Mouse (Mus musculus): Measurements from ENCODE around the gene Olfr1336.
"Not testable (repeated sequence)": the region's sequence is repeated elsewhere in the genome, so short reads cannot be mapped to it uniquely, and the experiment has no call there.

The Olfr1336 gene

DNA sequence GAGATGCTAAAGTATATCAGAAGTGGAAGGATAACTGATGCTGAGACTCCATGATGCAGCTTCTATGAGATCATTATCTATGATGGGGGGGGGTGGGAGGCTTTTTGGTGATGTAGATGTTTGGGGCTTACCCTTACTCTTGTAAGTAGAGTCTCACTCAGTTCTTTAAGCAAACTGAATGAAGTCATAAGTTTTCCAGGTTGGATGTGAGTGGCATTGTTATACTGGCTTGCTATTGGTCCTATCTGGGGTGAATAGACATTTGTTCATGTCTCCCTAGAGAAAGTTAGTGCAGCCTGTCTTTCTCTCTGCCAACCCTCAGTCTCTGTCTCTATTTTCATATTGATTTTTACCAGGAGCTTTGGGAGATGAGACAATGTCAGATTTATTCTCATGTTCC is at the start of gene Olfr1336:
TSS of gene Olfr1336 (plus strand) at position 301 of the 400 bp plus-strand sequence.
- DNase-seq = no peak

DNA sequence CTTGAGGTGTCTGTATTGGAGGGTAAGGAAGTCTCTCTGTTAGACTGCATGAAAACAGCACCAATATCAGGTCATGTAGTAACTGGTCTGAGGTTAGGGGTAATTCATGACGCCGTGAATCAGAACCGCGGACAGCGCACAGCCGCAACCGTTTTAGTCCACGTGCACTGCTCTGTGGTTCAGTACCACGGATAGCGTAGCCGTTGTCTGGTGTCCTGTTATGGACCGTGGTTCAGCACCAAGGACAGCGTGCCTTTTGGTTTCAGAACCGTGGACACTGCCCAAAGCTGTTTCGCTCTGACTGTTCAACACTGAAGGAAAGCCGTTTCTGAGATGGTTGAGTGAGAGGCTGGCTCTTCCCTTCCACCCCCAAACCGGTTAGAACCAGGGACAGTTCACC is 45.9 kb upstream of the Olfr1336 start, which contains the start of gene Gm20715:
TSS of gene Gm20715 (plus strand) at position 235 of the 400 bp plus-strand sequence.
- peak; percentile 97 for DNase-seq

DNA sequence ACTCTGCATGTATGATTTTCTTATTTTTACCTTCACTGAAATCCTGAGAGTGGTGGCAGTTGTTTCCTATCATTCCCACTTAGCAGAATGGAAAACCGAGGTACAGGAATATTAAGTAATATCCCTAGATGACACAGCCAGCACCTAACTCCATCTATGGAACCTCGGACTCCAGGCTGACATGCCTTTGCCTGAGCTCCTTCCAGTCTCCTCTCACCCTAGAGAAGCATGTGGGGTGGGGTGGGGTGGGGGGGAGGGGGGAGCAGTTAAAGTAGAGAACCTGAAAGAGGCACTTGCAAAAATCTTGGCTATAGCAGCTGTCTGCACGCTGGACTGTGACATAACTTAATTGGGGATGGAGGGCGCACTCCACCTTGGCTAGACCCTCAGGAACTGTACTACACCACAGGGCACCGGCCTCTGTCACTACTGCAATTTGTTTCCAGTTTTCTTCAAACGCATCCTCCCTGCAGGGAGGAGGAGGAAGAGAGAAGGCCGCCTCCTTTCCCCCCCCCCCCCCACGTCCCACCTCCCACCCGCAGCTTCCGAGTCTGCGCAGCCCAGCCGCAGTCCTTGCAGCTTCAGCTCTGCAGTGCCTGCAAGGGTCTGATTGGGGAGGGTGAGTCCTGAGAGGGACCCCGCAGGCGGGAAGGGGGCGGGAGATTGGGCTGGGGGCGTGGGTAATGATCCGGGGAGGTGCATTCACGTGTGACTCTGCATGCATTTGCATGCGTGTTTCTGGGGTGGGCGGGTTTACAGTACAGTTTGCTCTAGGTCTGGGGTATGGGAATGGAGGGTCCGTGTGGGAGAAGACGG is 41.1 kb upstream of the Olfr1336 start:
- DNase-seq = no peak

DNA sequence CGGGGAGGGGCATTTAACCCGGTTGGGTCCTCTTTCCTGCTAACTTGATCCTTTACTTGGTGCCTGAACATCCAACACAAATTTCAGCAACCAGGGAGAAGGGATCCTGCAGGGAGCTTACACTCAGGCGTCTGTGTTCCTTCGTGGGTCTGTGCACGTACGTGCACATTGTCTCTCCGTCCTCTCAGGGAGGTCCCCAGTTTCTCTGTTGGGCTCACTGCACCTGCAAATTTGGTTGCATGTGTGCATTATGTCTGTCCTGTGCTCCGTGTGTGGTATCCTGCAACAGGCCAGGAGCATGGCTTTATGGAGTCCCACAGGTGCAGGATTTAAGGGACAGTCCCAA is 40.6 kb upstream of the Olfr1336 start:
- no peak for DNase-seq

DNA sequence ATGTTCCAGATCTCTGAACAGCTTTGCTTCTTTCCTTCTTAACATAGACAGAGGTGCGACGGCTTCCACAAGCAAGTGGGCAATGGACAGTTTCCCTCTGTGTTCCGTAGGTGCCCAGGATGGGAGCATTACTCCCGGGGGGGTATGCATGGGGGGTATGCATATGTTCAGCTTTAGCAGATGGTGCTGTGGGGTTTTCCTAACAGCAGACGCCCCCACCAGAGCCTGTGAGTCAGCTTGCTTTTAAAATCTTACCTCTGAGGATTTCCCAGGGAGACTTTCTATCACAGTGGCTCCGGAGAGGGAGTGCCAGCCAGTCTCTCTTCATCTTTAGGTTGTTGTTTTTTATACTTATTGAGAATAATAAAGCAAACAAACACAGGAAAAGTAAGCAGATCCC is 36.1 kb upstream of the Olfr1336 start:
- DNase-seq = no peak

DNA sequence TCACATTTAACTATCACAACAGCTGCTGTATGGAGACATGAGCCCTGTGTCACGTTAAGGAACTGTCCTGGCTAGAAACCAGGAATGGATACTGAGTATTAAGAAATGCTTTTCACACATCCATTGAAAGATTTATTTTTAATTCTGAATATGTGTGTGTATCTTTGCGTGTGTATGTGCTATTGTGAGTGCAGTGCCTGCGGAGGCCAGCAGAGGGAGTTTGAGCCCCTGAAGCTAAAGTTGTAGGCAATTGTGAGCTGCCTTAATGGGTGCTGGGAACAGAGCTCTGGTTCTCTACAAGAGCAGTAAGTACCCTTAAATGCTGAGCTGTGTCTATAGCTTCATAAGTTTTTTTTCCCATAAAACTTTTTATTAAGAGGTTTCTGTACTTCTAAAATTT is 26.6 kb upstream of the Olfr1336 start:
- DNase-seq = no peak

DNA sequence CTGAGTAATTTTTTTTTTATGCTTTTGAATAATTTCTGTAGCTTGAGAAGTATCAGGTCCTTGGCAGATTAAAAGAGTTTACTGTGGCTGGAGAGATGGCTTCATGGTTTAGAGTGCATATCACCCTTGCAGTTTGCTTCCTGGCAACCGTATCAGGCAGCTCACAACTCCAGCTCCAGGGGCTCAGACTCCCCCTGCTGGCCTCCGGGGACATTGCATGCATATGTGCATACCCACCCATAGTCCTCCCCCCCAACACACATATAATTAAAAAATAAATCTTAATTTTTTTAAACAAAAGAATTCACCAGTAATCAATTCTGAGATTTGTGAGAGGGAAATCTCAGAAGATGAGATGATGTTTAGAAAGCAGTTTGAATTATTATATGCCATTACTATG is 25.6 kb upstream of the Olfr1336 start:
- DNase-seq = peak; percentile 22

DNA sequence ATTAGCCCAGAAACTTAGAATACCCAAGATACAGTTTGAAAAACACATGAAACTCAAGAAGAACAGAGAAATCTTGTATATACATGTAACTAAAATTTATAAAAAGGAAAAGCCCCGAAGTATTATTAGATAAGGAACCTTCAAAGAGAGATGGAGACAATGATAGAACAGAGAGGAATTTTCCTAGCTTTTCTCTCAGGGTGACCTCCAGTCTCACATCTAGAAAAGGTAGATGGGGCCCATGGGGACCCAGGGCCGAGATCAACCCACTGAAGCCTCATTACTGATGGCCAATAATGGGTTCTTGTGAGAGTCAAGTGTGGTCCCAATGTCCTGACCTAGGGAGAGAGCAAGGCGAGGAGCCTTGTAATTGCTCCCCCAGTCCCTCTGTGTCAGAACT is 17.6 kb upstream of the Olfr1336 start, which contains the start of gene Olfr1344:
TSS of gene Olfr1344 (plus strand) at position 301 of the 400 bp plus-strand sequence.
- DNase-seq = no peak

DNA sequence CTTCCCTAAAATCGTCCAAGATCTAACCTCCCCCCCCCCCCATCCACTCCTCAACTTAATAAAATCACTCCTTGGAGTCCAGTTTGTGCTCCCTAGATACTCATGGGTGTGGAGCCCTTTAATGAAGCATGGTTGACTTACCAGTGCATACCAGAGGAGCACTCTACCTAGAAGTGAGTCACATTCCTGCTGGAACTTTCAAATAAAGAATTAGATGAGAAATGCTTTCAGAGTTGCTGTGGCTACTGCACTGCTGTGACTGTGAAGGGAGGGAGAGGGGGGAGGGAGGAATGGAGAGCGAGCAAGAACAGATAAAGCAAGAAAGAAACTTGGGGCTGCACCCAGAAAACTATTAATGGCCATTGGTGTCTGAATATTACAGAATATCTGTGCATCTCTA is 14.8 kb upstream of the Olfr1336 start:
- DNase-seq = no peak

DNA sequence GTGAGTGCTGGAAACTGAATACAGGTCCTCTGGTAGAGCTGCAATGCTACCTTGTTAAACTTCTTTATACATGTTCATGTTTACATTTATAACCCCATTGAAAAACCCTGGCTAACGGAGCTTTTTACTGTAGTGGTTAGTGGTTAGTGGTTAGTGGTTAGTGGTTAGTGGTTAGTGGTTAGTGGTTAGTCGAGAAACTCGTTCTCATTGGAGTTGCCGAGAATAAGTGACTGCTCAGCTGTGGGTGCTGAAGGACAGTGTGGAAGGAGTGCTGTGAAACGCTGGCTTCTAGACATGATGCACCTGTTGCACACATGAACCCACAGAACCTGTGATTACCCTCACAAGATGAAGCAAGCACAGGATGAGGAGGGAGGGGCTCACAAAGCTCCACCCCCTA is 8.2 kb upstream of the Olfr1336 start:
- DNase-seq = no peak

DNA sequence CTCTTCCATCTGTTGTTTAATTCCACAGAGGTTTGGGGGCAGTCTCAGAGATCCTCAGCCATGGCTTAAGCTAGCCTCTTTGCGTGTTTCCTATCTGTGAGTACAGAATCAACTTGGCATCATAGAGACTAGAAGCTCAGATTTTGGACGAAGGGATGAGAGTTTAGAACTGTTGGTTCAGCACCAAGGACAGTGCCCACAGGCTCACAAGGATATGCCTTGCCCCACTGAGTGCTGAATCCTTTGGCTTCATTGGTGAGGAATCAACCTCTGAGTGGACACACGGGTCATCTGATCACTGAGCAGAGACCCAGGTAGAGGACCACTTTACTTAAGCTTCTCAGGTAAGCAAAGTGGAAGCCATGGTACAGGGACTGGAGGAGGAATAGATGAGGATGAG is 431 bp downstream of the Olfr1336 start:
- DNase-seq = no peak

DNA sequence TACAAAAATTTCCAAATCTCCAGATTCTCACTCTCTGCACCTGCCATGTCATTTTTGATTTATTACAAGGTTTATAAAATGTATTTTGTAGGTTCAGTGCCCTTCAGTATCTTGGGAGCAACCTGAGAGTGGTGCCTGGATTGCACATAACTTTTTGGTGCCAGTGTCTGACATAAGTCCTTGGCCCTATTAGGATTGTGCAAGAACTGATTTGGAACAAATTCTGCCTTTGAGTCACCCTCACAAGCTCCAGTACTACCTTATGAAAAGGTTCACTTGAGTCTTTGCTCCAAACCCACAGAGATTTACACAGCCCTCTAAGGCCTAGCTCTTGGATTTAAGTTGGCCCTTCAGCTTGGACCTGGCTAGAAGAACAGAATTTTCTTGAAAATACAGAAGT is 11.0 kb downstream of the Olfr1336 start, which contains the start of gene Olfr1346:
TSS of gene Olfr1346 (plus strand) at position 151 of the 400 bp plus-strand sequence.
- DNase-seq = no peak

DNA sequence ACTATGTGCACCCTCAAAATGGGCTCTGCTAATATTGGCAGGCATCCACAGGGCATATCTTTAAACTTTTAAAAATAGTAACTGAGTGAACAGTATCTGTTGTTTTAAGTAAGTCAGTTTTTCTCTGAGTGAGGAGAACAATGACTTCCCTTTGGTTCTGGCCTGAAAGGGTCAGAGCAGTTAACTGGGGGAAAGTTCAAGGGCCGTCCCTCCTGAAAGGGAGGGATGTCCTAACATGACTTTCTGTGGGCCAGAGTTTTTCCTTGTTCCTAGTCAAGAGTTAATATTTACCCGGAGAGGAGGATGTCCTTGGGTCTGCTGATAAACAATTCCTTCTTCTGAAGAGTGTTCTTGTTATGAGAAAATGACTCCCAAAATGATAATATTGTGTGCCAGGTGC is 21.7 kb downstream of the Olfr1336 start:
- not testable (repeated sequence) for DNase-seq

DNA sequence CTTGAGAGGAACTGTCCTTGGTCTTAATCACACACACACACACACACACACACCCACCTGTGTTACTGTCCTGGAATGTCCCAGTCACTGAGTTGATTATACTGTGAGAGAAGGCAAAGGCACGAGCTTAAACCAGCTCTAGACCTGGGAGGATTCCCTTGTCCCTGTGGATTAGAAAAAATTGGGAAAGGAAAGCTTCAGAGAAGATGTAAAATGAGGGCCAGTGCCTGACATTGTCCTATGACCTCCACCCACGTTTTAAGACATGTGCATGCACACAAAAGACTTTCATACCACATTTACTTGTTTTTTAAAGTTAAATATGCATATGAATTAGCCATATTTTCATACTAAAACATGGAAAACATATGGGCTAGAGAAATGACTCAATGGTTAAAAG is 30.9 kb downstream of the Olfr1336 start, which contains the start of gene Olfr5:
TSS of gene Olfr5 (minus strand) at position 101 of the 400 bp plus-strand sequence.
- no peak for DNase-seq

DNA sequence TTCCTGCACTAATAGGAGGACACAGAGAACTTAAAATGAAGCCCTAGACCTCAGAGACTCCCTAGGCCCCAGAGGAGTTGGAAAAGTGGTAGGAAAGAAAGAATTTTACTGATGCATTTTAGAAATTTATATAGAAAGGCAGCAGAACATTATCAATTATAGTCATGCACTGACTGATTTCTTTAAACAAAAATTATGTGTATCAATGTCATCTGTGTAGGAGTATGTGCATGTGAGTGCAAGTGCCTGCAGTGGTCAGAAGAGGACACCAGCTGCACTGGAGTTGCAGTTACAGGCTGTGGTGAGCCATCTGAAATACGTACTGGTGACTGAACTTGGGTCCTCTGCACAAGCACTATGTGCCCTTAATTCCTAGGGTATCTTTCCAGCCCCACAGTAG is 43.7 kb downstream of the Olfr1336 start, which contains the start of gene Olfr1347:
TSS of gene Olfr1347 (minus strand) at position 101 of the 400 bp plus-strand sequence.
- no peak for DNase-seq

DNA sequence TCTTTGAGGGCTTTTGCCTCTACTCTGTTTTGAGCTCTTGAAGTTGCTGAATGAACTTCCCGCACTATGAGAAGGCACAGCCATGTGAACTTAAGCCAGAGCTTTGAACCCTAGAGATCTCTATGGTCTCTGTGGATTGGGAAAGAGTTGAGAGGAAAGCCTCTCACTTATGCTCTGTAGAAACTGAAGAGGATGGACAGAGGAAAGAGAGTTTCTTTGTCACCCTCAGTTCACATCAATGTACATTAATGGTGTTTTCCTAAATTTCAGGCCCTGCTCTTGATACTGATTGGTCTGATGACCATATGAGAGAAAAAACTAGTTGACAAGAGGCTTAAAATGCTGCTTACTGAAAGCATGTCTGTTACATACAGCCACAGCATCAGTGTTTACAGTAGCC is 52.7 kb downstream of the Olfr1336 start, which contains the start of gene Olfr1348:
TSS of gene Olfr1348 (minus strand) at position 101 of the 400 bp plus-strand sequence.
- no peak for DNase-seq

Data from lung, postnatal 10 days (tissue).